ENCODE assay signal across 35 mouse cellular contexts in genomic region chr1:152796683-152797263, GRCm38 (mm10). TPM values are rescaled to one million over a fixed set of nuclear protein-coding genes. Genes with fewer than 3 reads are reported as not detected.
DNase-seq lines count a peak whose midpoint lies in the region; ATAC-seq and TF ChIP-seq lines count a peak whose summit lies in the region.
"Had no signal": no experiment of that assay in that cellular context is flagged by ENCODE, and none has a peak within 500 bp of the region (broad histone marks: within the 10 kb centered on the region; RNA-seq: fewer than 3 reads in every experiment).

No protein-coding gene starts in this region.

- H3K9me3 ChIP-seq in liver, embryonic 11.5 days (ENCODE audit: control insufficient read depth, low read length) = no peaks in the 10 kb centered on the region
- H3K9me3 ChIP-seq in E14TG2a.4 (ENCODE audit: low read length) = no peaks in the 10 kb centered on the region
- no peaks in the 10 kb centered on the region for H3K9me3 ChIP-seq in ES-E14 (ENCODE audit: control insufficient read depth, insufficient read depth, low read depth, low read length)
- H3K9me3 ChIP-seq: heart, embryonic 12.5 days; hindbrain, embryonic 12.5 days; kidney, embryonic 15.5 days; limb, embryonic 15.5 days; neural tube, embryonic 12.5 days had no signal

- H3K9ac ChIP-seq in liver, adult 2 months (ENCODE audit: low read depth, low read length) = no peak overlapping the region
- no peak overlapping the region for H3K9ac ChIP-seq in liver, embryonic 11.5 days (ENCODE audit: low read depth, low read length)
- H3K9ac ChIP-seq in ES-E14 (ENCODE audit: insufficient read depth, low read depth, low read length, poor library complexity, severe bottlenecking) = peak overlapping the region; percentile 47; the same call in 1 of the 2 replicates
- H3K9ac ChIP-seq: heart, embryonic 12.5 days; hindbrain, embryonic 12.5 days; kidney, embryonic 15.5 days; limb, embryonic 15.5 days; lung, embryonic 14.5 days; midbrain, embryonic 12.5 days; neural tube, embryonic 12.5 days had no signal

- no peaks in the 10 kb centered on the region for H3K27me3 ChIP-seq in liver, adult 2 months (ENCODE audit: control insufficient read depth, insufficient read depth, low read length)
- no peaks in the 10 kb centered on the region for H3K27me3 ChIP-seq in liver, embryonic 11.5 days (replicated peaks; ENCODE audit: control insufficient read depth, insufficient read depth, low read length)
- no peaks in the 10 kb centered on the region for H3K27me3 ChIP-seq in E14TG2a.4 (ENCODE audit: insufficient read depth, low read length)
- H3K27me3 ChIP-seq: heart, embryonic 12.5 days; hindbrain, embryonic 12.5 days; kidney, embryonic 15.5 days; limb, embryonic 15.5 days; midbrain, embryonic 12.5 days; neural tube, embryonic 12.5 days had no signal

- in situ Hi-C loops in ES-E14 (cut with MboI; ENCODE audit: low sequenced_read_pairs in 2 of 2, unreplicated experiment in 2 of 2) = loop anchor here (25.0 kb wide), 2 partner anchors 291 to 591 kb away; no protein-coding TSS in a partner anchor

- peak; percentile 32 for DNase-seq in liver, adult 2 months (ENCODE audit: extremely low read depth, low read depth, low spot score)
- no peak for DNase-seq in liver, embryonic 11.5 days (ENCODE audit: low spot score)
- no peak for DNase-seq in ES-E14 (ENCODE audit: low read depth, low spot score)
- no peak for DNase-seq in left cerebral cortex, postnatal 25 days (ENCODE audit: low spot score in 2 of 2)
- DNase-seq: adrenal gland, postnatal 36 days; cerebellum, adult 2 months; cerebellum, postnatal 36 days; heart, postnatal 10 days; kidney, adult 11 months; kidney, postnatal 4 days; layer of hippocampus, adult 9-11 months; left cerebral cortex, postnatal 4 days; lung, embryonic 14.5 days; lung, postnatal 4 days; right cerebral cortex, postnatal 25 days; spleen, adult 18-20 months; thymus, adult 2 months had no signal

- intact Hi-C loops in left cerebral cortex, postnatal 25 days (cut with DNase I) = no loop called here

- H3K4me1 ChIP-seq in liver, adult 2 months (ENCODE audit: control insufficient read depth, insufficient read depth, low read length) = no peaks in the 10 kb centered on the region
- peaks cover 17% of the 10 kb centered on the region for H3K4me1 ChIP-seq in liver, embryonic 11.5 days (replicated peaks; ENCODE audit: control insufficient read depth, insufficient read depth, low read length)
- H3K4me1 ChIP-seq in E14TG2a.4 (replicated peaks; ENCODE audit: low read depth, low read length) (peaks cover 98% of the 10 kb centered on the region), ES-E14 (ENCODE audit: control insufficient read depth in 2 of 2, insufficient read depth in 2 of 2, low read length in 2 of 2, poor library complexity in 1 of 2) (peaks cover 18 to 41% of the 10 kb centered on the region in 2 experiments)

- no peak for TF ChIP-seq POLR2A in liver, adult 2 months (IDR thresholded peaks at IDR 0.05; ENCODE audit: extremely low read depth, insufficient read depth, low read length)

- no peak overlapping the region for H3K4me2 ChIP-seq in liver, embryonic 11.5 days
- H3K4me2 ChIP-seq: heart, embryonic 12.5 days; hindbrain, embryonic 12.5 days; kidney, embryonic 15.5 days; limb, embryonic 15.5 days; lung, embryonic 14.5 days; midbrain, embryonic 12.5 days; neural tube, embryonic 12.5 days had no signal

- no peak overlapping the region for H3K27ac ChIP-seq in liver, adult 2 months (replicated peaks; ENCODE audit: insufficient read depth, low read depth, low read length)
- no peak overlapping the region for H3K27ac ChIP-seq in liver, embryonic 11.5 days (ENCODE audit: low read depth, low read length)
- H3K27ac ChIP-seq in ES-E14 (ENCODE audit: insufficient read depth, low read depth, low read length, poor library complexity, severe bottlenecking) = no peak overlapping the region
- H3K27ac ChIP-seq: hindbrain, embryonic 12.5 days; kidney, embryonic 15.5 days; left cerebral cortex, adult 2 months; limb, embryonic 15.5 days; midbrain, embryonic 12.5 days; neural tube, embryonic 12.5 days had no signal

- no peak for TF ChIP-seq CTCF in liver, adult 2 months (IDR thresholded peaks at IDR 0.05; ENCODE audit: low read depth, low read length)
- TF ChIP-seq CTCF in E14TG2a.4 (conservative IDR thresholded peaks at IDR 0.05; ENCODE audit: low read length) = no peak

- H3K79me2 ChIP-seq in liver, adult 2 months (ENCODE audit: control insufficient read depth, insufficient read depth, low read length) = no peaks in the 10 kb centered on the region

- H3K4me3 ChIP-seq in liver, adult 2 months (ENCODE audit: insufficient read depth, low read depth, low read length) = no peak overlapping the region
- H3K4me3 ChIP-seq in liver, embryonic 11.5 days (ENCODE audit: low read depth, low read length) = no peak overlapping the region
- H3K4me3 ChIP-seq in E14TG2a.4 (replicated peaks; ENCODE audit: low read length) (peak overlapping the region; percentile 57), ES-E14 (ENCODE audit: insufficient read depth in 1 of 2, low read depth in 1 of 2, low read length in 2 of 2, poor library complexity in 1 of 2, severe bottlenecking in 1 of 2) (peak overlapping the region; percentile 23 to 24; a peak in 1 of 4 replicates)
- H3K4me3 ChIP-seq: heart, embryonic 12.5 days; hindbrain, embryonic 12.5 days; kidney, embryonic 15.5 days; left cerebral cortex, adult 2 months; limb, embryonic 15.5 days; midbrain, embryonic 12.5 days; neural tube, embryonic 12.5 days had no signal

- no peak for ATAC-seq in liver, embryonic 11.5 days (replicated peaks; ENCODE audit: low FRiP score)
- peak; percentile 64 for ATAC-seq in granulocyte monocyte progenitor cell, adult 5-6 weeks (replicated peaks; ENCODE audit: poor library complexity, severe bottlenecking)
- ATAC-seq in erythroblast, adult 5-6 weeks (replicated peaks; ENCODE audit: low FRiP score, poor library complexity, severe bottlenecking) = no peak
- no peak for ATAC-seq in cerebellum, adult (ENCODE audit: insufficient number of reproducible peaks, low FRiP score, low TSS enrichment)
- ATAC-seq: forebrain, embryonic 14.5 days had no signal

- H3K36me3 ChIP-seq in liver, adult 2 months (ENCODE audit: control insufficient read depth, insufficient read depth, low read length) = no peaks in the 10 kb centered on the region
- H3K36me3 ChIP-seq in liver, embryonic 11.5 days (ENCODE audit: control insufficient read depth, insufficient read depth, low read length) = no peaks in the 10 kb centered on the region
- H3K36me3 ChIP-seq in E14TG2a.4 (ENCODE audit: insufficient read depth, low read length) = no peaks in the 10 kb centered on the region
- no peaks in the 10 kb centered on the region for H3K36me3 ChIP-seq in ES-E14 (ENCODE audit: control insufficient read depth, insufficient read depth, low read length, poor library complexity, severe bottlenecking)
- H3K36me3 ChIP-seq: heart, embryonic 12.5 days; hindbrain, embryonic 12.5 days; kidney, embryonic 15.5 days; limb, embryonic 15.5 days; midbrain, embryonic 12.5 days; neural tube, embryonic 12.5 days had no signal

- WGBS in liver, adult 2 months = 88% methylated on average over 8 of the region's 8 CpGs
- 79% methylated on average over 8 of the region's 8 CpGs for WGBS in liver, embryonic 11.5 days

TF ChIP-seq in ES-E14, 5 proteins besides CTCF, POLR2A, EP300 and RAD21 (continues in another document):
- TF ChIP-seq HCFC1 (IDR thresholded peaks at IDR 0.05; ENCODE audit: borderline replicate concordance, insufficient read depth, low read length) = no peak

RNA-seq across cellular contexts. Expression of gene Ncf2, which starts 3.2 kb away (rescaled TPM):
- total RNA-seq in liver, adult 2 months (2014; rRNA removed) = 3.0 and 3.6 TPM in 2 replicates
- 0.60 and 1.2 TPM in 2 replicates for polyA plus RNA-seq in liver, adult 2 months (2012; rRNA removed)
- polyA plus RNA-seq in liver, embryonic 11.5 days (2014; fragmentation: Nextera tagmentation; extraction: Ambion mirVana) = 12.6 and 13.9 TPM in 2 replicates
- 2.7 and 5.4 TPM in 2 replicates for total RNA-seq in ES-E14 (2012; rRNA removed)
- 102 and 121 TPM in 2 replicates for total RNA-seq in granulocyte monocyte progenitor cell, adult 5-6 weeks (2014; fragmentation: Nextera tagmentation)
- total RNA-seq in granulocyte monocyte progenitor cell, adult 5-6 weeks (2017) = 118 and 136 TPM in 2 replicates
- total RNA-seq in left cerebral cortex, postnatal 25 days (2021) = 1 to 10 TPM; 4.1 to 4.7 TPM
- 40.0 and 42.4 TPM in 2 replicates for total RNA-seq in erythroblast, adult 5-6 weeks (2015; ENCODE audit: low replicate concordance)
- 35.7 and 41.1 TPM in 2 replicates for total RNA-seq in erythroblast, adult 5-6 weeks (2017; ENCODE audit: low replicate concordance)

RNA-seq across cellular contexts. Expression of gene Arpc5, which starts 30.4 kb away (rescaled TPM):
- total RNA-seq in liver, adult 2 months (2014; rRNA removed) = 86.9 and 103 TPM in 2 replicates
- 24.9 and 27.8 TPM in 2 replicates for polyA plus RNA-seq in liver, adult 2 months (2012; rRNA removed)
- 260 and 281 TPM in 2 replicates for polyA plus RNA-seq in liver, embryonic 11.5 days (2014; fragmentation: Nextera tagmentation; extraction: Ambion mirVana)
- 61.0 and 95.0 TPM in 2 replicates for total RNA-seq in ES-E14 (2012; rRNA removed)
- 175 and 199 TPM in 2 replicates for total RNA-seq in granulocyte monocyte progenitor cell, adult 5-6 weeks (2014; fragmentation: Nextera tagmentation)
- total RNA-seq in granulocyte monocyte progenitor cell, adult 5-6 weeks (2017) = 115 and 134 TPM in 2 replicates
- 100 to 1,000 TPM; 101 to 107 TPM for total RNA-seq in left cerebral cortex, postnatal 25 days (2021)
- 170 and 173 TPM in 2 replicates for total RNA-seq in erythroblast, adult 5-6 weeks (2015; ENCODE audit: low replicate concordance)
- total RNA-seq in erythroblast, adult 5-6 weeks (2017; ENCODE audit: low replicate concordance) = 68.9 and 74.2 TPM in 2 replicates

RNA-seq across cellular contexts. Expression of gene Rgl1, which starts 30.6 kb away (rescaled TPM):
- total RNA-seq in liver, adult 2 months (2014; rRNA removed) = 10.2 and 13.7 TPM in 2 replicates
- polyA plus RNA-seq in liver, adult 2 months (2012; rRNA removed) = 3.4 and 4.2 TPM in 2 replicates
- polyA plus RNA-seq in liver, embryonic 11.5 days (2014; fragmentation: Nextera tagmentation; extraction: Ambion mirVana) = 26.3 and 28.2 TPM in 2 replicates
- total RNA-seq in ES-E14 (2012; rRNA removed) = 1.2 and 1.3 TPM in 2 replicates
- 1.6 and 3.3 TPM in 2 replicates for total RNA-seq in granulocyte monocyte progenitor cell, adult 5-6 weeks (2014; fragmentation: Nextera tagmentation)
- total RNA-seq in granulocyte monocyte progenitor cell, adult 5-6 weeks (2017) = 0.46 and 2.1 TPM in 2 replicates
- 100 to 1,000 TPM; 121 to 148 TPM for total RNA-seq in left cerebral cortex, postnatal 25 days (2021)
- 5.8 and 13.6 TPM in 2 replicates for total RNA-seq in erythroblast, adult 5-6 weeks (2015; ENCODE audit: low replicate concordance)
- total RNA-seq in erythroblast, adult 5-6 weeks (2017; ENCODE audit: low replicate concordance) = 14.4 and 46.6 TPM in 2 replicates

RNA-seq across cellular contexts. Expression of gene Apobec4, which starts 46.4 kb away (rescaled TPM):
- not detected in 2 replicates for total RNA-seq in liver, adult 2 months (2014; rRNA removed)
- 0.07 TPM in 1 of 2 replicates, not detected in the other for polyA plus RNA-seq in liver, adult 2 months (2012; rRNA removed)
- not detected in 2 replicates for polyA plus RNA-seq in liver, embryonic 11.5 days (2014; fragmentation: Nextera tagmentation; extraction: Ambion mirVana)
- not detected in 2 replicates for total RNA-seq in ES-E14 (2012; rRNA removed)
- total RNA-seq in granulocyte monocyte progenitor cell, adult 5-6 weeks (2014; fragmentation: Nextera tagmentation) = not detected in 2 replicates
- not detected in 2 replicates for total RNA-seq in granulocyte monocyte progenitor cell, adult 5-6 weeks (2017)
- total RNA-seq in left cerebral cortex, postnatal 25 days (2021) = not detected
- not detected in 2 replicates for total RNA-seq in erythroblast, adult 5-6 weeks (2015; ENCODE audit: low replicate concordance)
- 0.51 TPM in 1 of 2 replicates, not detected in the other for total RNA-seq in erythroblast, adult 5-6 weeks (2017; ENCODE audit: low replicate concordance)
- total RNA-seq: adrenal gland, adult 18-20 months; adrenal gland, postnatal 36 days; gastrocnemius, adult 8-10 months; heart, adult 18-20 months; heart, postnatal 10 days; left cerebral cortex, adult 2 months; left cerebral cortex, postnatal 4 days had no signal
- polyA plus RNA-seq: cerebellum, adult 2 months; frontal cortex, adult 2 months; heart, embryonic 12.5 days; hindbrain, embryonic 12.5 days; kidney, embryonic 15.5 days; limb, embryonic 15.5 days; lung, embryonic 14.5 days; midbrain, embryonic 12.5 days; neural tube, embryonic 12.5 days; stomach, embryonic 16.5 days; thymus, adult 2 months; urinary bladder, adult 2 months had no signal

Comparison
In these comparisons a context has a peak if more than half of its experiments do, and no peak if none do; other contexts are left out.
1. H3K4me3 ChIP-seq: peak in E14TG2a.4 (single experiment) and ES-E14 (2 of 2); none in liver, adult 2 months (single experiment) and liver, embryonic 11.5 days (single experiment).